Mouse (Mus musculus): ENCODE data around the gene Exd1.

DNA sequence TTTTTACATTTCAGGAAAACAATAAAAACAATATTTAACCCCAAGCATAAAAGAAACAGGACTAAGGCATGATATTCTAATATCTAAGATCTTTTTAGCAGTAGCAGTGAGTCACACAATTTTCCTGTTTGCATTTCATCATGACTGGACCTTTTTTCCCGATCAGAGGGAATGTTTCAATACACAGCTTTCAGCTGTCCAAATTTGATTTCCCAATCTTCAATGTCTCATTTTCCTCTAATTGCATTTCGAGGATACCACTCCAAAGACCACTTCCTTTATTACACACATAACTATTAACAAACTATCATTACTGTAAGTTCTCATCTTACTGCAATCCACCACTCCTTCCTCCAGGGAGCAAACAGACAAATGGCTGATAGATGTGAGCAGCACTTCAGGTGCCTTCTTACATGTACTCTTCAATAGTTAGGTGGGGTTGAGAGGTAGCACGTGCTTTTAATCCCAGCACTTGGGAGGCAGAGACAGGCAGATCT, 33.4 kb downstream of the Exd1 start:
- TF ChIP-seq CTCF (IDR thresholded peaks at IDR 0.05; ENCODE audit: control insufficient read depth, insufficient read depth, insufficient read length) (no peak), CEBPB (IDR thresholded peaks at IDR 0.05; ENCODE audit: low read depth) (peak; percentile 7), USF1 (IDR thresholded peaks at IDR 0.05; ENCODE audit: low read depth) (no peak), MAX (IDR thresholded peaks at IDR 0.05) (no peak), MYOD1 (IDR thresholded peaks at IDR 0.05; ENCODE audit: control insufficient read depth, insufficient read length, low read depth) (no peak), MYOG (IDR thresholded peaks at IDR 0.05; ENCODE audit: control insufficient read depth, extremely low read depth, insufficient read length) (no peak)
